Mouse (Mus musculus) ovary, postnatal 10 days (tissue): Measurements from ENCODE around the gene Cd3d.
A peak's percentile ranks its signal among the peaks of the same experiment; 100 is the strongest.
"Not testable (repeated sequence)": the region's sequence is repeated elsewhere in the genome, so short reads cannot be mapped to it uniquely, and the experiment has no call there.

Experiments
- DNase-seq: peaks from one replicate; pipeline ENCODE4 v3.0.0; 2022; ENCODE audit warnings: low spot score

The Cd3d gene

DNA sequence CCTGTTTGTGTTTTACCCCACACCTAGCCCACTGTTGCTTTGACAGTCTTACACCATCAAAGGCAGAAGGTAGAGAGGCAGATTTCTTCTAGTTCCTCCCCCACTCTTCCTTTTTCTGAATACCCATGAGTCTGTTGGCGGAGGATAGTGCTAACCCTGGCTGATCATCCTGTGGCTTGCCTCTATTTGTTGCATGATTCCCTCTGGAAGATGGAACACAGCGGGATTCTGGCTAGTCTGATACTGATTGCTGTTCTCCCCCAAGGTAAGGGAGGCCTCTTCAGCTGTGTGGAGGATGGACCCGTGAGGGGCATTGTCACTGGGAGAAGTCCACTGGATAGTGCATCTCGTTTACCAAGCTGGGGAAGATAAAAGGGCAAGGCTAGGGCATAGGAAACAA, at the start of gene Cd3d:
TSS of gene Cd3d (plus strand) at position 111 of the 400 bp plus-strand sequence.
- no peak for DNase-seq

DNA sequence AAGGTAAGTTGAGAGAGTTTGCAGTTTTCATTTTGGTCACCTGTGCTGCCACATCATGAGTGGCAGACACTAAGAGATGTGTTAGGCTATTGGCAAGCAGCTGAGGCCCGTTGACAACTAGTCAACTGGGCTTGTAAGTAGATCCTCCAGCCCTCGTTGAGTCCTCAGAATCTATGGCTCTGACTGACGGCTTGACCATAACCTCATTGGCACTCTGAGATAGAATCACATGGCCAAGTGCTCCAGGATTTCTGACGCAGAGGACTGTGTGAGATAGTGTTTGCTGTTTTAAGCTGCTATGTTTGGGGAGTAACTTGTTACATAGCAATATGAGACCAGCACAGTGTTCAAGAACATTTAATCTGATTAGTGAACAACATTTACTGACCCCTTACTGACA, 39.8 kb upstream of the Cd3d start:
- no peak for DNase-seq

- no peak for DNase-seq
These were observed 39.2 kb upstream of the Cd3d start for GRCm38 (mm10) chr9:44942421-44942820.

- no peak for DNase-seq
These were observed 35.3 kb upstream of the Cd3d start for GRCm38 (mm10) chr9:44946185-44946695.

- no peak for DNase-seq
These were observed 33.8 kb upstream of the Cd3d start for GRCm38 (mm10) chr9:44947836-44948235.

GRCm38 (mm10) chr9:44954432-44954831, 27.2 kb upstream of the Cd3d start:
- no peak for DNase-seq

GRCm38 (mm10) chr9:44965126-44965832, 16.3 kb upstream of the Cd3d start, which contains the start of gene Ube4a:
Gene Ube4a, minus strand, starts transcription at chr9:44965600.
- peak; percentile 99 for DNase-seq

DNA sequence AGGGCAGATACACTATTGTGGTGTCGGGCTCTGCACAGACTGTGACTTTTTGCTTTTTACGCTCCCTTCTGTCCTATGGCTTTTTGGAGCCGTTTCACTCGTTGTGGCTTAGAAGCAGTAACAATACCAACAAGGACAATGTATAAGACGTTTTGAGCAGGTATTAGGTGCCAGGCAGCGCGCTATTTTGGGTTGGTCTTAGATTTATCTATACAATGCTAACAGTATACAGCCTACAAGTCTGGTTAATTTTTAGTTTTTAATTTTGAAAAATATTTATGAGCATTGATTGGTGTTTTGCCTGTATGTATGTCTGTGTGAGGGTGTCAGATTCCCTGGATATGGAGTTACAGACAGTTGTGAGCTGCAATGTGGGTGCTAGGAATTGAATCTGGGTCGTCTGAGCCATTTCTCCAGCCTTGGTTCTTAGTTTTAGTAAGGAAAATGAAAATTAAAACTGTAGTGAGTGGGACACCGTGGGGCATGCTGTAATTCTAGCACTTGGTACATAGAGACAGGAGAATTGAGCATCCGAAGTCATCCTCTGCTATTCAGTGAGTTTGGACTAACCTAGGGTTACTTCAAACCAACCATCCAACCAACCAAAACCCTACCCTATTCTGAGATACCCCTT, 15.6 kb upstream of the Cd3d start:
- no peak for DNase-seq

GRCm38 (mm10) chr9:44966815-44967242, 14.8 kb upstream of the Cd3d start:
- DNase-seq, result peak; percentile 9

DNA sequence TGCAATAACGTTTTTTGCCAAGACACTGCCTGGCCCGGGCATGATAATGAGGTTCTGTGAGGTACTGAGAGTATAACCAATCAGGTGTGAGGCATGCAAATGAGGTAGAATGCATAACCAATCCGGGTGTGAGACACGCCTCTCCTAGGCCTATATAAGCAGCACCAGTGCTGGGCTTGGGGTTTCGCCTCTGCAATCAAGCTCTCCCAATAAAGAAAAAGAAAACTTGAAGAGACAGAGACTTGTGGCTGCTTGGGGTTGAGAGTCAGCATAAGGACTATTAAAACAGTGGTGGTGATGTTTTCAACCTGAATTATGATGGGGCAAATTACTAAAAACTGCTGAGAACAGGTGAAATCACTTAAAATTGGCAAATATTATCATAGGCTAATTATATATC, 13.8 kb upstream of the Cd3d start:
- not testable (repeated sequence) for DNase-seq

DNA sequence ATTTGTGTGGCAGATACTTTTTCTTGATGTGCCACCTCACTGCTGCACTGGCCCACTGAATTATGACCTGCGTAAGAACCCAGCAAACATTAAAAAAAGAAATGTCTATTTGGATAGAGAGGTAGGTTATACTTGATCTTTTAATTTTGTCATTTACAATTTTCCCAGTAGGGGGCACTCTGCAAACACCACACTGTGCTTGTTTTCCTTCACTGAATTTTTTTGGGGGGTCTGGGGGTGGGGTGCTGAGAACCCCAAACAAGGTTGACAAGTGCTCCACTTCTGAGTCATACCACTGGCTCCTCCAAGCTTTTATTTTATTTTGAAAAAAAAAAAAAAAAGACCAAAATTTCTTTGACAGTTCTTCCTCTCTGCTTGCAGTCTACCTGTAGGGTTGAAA, 12.1 kb upstream of the Cd3d start:
- DNase-seq, result no peak

DNA sequence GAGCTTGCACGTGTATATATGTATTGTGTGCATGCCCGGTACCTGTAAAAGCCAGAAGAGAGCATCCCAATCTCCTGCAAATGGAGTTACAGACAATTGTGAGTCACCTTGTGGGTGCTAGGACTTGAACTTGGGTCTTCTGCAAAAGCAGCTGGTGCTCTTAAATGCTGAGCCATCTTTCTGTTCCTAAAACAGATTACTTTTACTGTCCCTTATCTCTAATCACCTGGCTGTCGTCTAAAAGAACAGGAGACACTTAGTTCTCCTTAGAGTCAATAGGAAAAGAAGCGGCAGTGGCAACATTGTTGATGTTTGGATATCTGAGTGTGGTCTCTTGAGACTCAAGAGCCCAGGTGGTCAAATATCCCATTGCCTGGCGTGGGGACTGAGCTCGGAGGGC, 3.8 kb upstream of the Cd3d start:
- no peak for DNase-seq

DNA sequence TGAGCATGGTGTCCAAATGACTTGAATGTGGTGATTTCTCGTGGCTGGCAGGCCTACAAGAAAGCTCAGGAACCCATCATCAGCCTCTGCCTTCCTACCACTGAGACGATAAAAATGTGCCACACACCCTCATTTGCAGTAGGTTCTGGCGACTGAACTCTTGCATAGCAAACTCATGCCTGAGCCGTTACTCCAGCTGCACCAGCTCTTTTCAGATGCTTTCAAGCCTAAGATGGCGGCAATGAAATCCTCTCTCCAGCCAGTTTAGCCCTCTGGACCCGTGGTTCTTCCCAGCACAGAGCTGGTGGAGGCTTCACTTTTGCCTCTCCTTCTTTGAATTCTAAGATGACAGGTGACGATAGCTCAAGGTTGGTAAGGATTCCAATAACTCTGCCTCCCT, 1.8 kb upstream of the Cd3d start:
- no peak for DNase-seq

DNA sequence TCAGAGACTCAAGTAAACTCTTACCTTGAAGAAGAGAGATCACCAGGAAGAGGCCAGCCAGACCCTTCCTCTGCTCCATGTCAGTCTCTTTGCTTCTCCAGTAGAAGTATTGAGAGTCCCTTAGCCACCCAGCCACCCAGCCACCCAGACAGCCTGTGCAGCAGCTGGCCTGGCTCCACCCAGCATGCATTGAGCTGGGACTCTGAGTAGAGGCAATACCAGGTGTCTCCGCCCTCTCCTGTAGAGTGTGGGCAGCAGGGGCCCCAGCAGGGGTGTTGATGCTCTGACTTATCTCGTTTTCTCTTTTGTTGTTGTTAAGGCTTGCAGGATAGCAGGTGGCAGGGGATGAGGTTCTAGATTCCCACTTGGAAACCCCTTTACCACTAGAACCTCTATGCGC, 1.3 kb upstream of the Cd3d start, which contains the start of gene Cd3g:
TSS of gene Cd3g (minus strand) at position 190 of the 400 bp plus-strand sequence.
- no peak for DNase-seq

DNA sequence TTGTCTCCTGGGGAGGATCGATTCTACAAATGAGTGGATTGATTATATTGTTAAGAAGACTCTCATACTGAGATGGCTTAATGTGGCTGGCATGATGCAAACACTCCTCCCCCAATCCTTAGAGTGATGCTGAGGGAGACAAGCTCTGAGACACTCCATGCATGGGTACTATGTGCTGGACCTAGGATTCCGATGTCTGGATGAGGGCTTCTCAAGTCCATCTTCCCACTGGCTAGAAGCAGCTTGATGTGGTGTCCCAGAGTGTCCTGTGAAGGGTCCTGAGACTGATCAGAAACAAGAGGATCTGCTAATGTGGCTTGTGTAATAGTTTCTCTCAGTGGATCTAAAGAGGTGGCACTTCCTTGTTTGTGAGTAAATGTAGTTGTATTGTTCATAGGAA, 482 bp upstream of the Cd3d start:
- DNase-seq, result no peak

- no peak for DNase-seq
These were observed 495 bp downstream of the Cd3d start for GRCm38 (mm10) chr9:44982081-44982480.

- DNase-seq, result no peak
These were observed 945 bp downstream of the Cd3d start for GRCm38 (mm10) chr9:44982531-44982930.

- DNase-seq, result no peak
These were observed 1.4 kb downstream of the Cd3d start for GRCm38 (mm10) chr9:44983001-44983400.

GRCm38 (mm10) chr9:44985721-44986161, 4.2 kb downstream of the Cd3d start:
- no peak for DNase-seq

DNA sequence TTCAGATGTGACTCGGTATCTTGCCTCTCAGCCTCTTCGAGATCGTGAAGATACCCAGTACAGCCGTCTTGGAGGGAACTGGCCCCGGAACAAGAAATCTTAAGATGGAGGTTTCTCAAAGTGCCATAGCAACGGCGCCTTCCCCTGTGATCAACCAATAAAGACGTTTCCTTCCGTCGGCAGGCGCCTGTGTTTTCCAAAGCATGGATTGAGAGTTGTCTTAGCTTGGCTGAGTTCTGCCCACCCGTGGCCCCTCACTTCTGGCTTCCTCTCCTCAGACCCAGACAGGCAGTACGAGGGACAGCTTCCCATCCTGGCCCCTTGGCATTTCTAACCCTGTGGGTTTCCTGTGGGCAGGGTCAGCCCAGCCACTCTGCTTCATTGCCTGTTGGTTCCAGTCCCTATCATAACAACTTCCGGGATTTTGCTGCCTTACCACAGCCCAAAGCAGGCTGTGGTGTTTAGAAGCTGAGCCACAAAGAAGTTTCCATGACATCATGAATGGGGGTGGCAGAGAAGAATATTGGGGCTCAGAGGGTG, 4.7 kb downstream of the Cd3d start:
- no peak for DNase-seq

DNA sequence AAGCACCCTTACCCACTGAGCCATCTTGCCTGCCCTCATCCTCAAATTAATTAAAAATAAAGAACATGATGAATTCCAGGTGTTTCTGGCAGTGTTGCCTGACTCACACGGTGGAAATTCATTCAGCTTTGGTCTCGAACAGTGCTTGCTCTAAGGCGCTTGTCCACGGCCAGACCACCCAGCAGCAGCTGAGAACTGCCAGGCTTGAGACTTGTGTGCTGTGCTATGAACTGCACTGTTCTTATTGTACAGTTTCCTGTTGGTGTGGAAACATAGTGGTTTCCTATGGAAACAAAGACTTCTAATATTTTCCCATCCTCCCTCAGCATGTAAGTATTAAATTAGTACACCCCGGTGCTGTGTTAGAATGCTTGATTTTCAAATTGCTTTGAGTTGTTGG, 5.4 kb downstream of the Cd3d start:
- no peak for DNase-seq

DNA sequence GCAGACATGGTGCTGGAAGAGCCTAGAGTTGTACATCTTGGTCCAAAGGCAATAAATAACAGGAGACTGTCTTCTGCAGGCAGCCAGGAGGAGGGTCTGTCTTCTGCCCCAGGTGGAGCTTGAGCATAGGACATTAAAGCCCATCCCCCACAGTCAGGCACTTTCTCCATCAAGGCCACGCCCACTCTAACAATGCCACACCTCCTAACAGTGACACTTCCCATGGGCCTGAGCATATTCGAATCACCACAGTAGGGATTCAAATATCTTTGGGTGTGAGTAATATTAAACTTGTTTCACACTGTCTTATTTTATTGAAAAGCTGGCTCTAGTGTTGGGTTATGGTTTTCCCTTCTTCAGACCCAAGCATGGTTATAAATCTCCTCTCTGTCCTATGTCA, 10.2 kb downstream of the Cd3d start:
- DNase-seq, result no peak

GRCm38 (mm10) chr9:44992271-44992670, 10.7 kb downstream of the Cd3d start:
- DNase-seq, result no peak
